Mouse (Mus musculus) 416B (cell line): ENCODE results near the gene App.

Experiments used
- DNase-seq: peaks from one replicate; pipeline ENCODE4 v3.0.0; 2011; ENCODE audit warnings: low read depth

The App gene

DNA sequence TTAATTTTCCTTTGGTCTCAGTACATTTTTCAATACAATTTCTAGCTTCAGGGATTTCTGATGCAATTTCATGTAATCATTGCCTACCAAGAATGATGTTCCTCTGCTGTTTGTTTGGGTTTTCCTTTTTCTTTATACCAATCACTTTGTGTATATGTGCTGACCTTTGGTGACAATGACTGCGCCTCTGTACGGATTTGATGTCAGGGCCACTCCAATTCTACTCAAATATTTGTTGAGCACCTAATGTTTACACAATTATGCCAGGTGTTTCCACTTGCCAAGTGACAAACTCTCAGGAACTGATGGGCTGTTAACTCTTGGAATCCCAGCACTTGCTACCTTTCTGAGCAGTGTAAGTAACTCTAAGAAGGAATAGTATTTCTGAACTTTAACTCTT, 98.2 kb downstream of the App start:
- DNase-seq: no peak

DNA sequence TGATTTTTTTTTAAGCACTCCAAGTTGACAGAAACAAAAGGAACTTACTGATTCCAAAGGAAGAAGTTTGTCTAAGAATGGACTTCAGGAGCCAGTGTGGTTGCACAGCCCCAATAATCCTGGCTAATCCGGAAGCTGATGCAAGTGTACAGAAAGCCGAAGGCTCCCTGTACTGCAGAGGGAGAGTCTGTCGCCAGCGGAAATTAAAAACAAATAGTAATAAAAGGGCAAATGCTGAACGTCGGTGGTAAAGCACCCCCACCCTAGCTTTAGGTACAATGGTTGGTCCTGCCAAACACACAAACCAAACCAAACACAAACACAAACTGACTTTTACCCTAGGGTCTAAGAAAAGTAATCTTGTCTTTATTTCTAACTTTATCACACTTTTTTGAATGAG, 98.7 kb downstream of the App start:
- DNase-seq: no peak

DNA sequence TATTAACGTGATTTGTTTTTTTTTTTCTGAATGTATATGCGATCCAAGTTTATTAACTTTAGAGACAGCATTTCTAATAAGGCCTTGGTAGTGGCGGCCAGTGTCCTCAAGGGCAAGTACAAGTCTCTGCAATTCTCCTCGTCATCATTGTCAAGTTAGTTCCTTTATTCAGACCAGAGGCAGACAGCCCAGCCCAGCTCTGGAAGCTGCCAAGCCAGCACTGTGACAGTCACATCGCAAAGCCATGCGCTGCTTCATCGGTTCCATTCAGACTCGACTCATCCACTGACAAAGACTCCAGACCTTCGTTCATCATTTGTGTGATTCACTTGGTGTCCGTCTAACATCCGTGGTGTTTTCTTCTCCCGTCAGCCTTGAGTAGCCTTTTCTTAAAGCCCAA, 100.9 kb downstream of the App start:
- DNase-seq: no peak

DNA sequence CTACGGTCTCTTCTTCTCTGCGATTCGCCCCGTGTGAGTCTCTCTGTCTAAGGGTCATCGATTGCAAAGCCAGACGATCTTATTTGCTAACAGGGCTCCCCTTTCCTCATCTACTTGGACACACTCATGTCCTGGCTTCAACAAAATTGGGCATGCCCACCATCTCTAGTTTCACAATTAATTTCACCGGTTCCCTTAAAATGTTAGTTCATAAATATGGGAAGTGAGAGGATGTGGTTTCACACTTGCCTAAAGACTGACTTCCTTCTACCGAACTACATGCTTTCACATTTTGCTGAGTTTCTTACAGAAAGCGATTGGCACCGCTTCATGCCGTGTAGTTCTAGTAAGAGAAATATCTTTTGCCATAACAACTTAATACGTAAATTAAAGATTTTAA, 101.8 kb downstream of the App start:
- no peak for DNase-seq

DNA sequence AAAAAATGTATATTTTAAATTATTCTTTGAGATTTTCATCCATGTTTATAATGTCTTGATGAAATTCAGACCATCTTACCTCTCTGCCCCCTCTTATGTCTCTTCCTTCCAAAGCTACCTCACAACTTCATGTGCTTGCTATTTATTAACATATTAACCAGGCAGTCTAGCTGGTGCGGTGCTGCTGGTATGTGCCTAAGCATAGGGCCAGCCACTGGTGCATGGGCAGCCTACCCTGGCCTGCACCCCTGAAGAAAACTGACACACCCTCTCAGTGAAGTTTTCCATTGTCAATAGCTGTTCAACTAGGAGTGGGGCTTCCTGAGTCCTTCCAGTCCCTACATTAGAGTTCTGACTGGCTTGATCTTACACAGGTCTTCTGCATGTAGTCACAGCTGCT, 102.3 kb downstream of the App start:
- DNase-seq: no peak

DNA sequence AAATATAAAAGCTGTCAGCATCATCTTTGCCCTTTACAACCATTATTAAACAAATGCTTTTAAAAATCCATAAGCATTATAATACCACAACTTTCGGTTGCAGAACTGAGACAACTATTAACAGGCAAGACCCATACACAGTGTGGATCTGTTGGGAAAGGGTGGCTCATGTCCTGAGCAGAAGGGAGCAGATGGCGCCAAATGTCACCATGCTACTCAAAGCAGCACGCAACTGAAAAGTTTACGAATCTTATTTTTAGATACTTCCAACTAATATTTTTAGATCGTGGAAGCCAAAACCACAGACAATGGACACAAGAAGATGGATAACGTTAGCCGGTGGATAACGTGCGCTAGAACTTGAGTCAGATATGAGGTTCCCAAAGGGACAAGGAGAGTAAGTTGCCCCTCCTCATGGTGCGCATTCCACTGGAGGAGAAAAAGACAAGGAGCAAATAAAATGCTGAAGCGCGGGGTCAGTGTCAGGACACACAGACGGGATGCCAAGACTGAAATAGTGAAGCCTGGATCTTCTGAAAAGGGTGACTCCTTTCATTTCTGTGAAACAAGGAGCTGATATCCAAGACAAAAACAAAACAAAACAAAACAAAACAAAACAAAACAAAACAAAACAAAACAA, 106.2 kb downstream of the App start:
- DNase-seq: no peak

DNA sequence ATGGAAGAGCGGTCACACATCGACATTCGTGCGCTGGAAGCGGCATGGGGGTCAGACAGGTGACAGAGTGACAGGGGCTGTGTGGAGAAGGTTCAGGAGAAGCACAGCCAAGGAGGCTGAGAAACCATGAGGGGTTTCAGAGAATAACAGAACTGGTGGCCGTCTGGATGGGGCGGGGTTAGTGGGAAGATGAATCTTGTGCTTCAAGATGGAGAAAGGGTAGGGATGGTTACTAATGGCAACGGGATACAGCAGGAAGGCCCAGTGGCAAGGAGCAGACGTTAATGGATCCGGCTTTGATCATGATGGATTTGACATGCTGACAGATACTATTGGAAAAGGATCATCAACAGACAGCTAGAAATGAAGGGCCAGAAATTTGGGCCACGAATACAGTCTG, 107.3 kb downstream of the App start:
- no peak for DNase-seq

DNA sequence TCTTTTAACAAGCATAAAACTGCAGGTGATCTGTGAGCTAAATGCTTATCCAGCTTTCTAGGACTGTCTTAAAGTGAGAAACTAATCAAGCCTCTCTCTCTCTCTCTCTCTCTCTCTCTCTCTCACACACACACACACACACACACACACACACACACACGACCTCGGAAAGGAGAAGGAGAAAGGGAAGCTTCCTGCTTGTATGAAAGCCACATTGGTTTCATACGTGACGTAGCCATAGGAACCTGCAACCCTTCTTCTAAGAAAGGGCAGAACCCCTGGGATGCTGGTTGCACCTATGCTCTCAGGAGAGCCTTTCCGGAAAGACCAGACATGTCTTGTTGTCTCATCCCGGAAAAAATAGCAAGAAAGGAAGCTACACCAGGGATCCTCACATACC, 108.8 kb downstream of the App start:
- no peak for DNase-seq

DNA sequence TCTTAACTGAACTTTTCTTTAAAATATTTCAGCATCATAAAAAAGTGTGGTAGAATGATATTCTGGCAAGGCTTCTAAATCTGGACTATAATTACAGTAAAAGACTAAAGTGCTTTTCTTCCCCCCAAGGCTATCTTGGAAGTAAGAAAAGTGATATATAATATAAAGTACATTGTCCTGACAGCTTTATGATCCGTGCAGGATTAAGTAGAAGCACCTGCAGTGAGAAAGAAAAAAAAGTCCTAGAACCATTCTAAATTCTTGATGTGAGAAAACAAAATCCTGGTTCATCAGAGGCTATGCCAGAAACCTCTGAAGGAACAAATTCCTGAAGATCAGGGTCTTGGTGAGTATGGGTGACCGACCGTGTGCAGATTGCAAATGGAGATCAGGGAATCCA, 110.8 kb downstream of the App start:
- DNase-seq: no peak

DNA sequence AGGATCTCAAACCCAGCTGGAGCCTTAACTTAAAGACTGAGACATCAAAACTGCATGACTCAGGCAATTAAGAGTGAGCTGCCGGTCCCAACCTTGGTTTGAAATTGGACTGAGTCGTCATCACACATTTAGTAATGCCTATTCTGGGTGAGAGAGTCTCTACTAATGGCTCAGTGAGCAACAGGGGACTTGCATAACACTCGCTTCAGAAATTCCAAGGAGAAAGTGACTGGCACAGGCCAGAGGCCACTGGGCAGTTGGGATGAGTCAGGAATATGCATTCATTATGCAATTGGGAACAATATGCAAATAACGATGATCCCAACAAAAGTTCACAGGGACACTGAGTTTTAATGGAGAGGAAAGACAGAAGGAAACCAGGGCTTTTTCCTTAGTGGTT, 111.8 kb downstream of the App start:
- DNase-seq: no peak

DNA sequence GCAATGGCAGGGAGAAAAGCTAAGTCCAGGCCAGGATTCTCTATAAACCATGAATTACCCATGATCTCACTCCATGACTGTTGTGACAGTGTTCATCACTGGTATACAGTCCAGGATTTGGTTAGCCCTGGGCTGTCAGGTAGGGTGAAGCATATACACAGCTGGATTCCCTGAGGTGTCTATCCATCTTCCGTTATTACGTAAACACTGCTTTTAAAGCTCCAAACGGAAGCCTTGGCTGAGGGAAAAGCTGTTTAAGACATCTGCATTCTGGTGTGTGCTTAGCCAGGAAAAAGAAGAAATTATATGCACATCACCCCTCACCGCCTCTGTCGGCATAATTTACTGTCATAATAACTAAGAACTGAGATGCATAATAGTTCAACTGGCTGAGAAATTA, 115.4 kb downstream of the App start:
- no peak for DNase-seq

DNA sequence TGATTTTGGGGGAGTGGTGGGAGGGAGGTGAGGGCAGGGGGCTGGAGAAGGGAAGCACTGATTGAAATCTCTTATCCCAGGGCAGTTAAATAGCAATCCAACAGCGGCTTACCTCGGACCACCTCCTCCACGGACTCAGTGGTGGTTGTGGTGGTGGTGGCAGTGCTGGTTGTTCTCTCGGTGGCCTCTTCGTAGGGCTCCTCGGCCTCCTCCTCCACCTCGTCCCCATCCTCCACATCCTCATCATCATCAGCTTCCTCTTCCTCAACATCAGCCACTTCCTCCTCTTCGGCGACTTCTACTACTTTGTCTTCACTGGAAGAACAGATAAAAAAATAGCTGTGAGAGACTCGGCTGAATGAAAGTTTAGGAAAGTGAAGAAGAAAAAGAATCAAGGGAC, 117.4 kb downstream of the App start:
- DNase-seq: no peak

DNA sequence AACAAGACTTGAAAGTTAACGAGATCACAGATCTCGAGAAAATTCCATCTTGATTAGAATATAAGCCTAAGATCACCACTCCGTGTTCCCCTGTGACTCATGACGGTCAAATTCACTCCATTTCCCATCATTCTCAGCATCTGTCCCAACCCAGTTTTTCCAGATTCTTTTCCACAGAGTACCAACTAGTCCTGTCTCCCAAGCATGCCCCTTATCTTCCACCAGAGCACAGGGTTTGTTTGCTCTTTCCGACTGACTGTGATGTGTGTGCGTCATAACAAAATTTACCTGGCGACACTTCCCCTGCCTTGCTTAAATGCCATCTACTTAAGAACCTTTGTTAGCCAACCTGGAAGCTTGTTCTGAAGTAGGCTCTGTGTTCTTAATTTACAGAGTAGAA, 119.6 kb downstream of the App start:
- no peak for DNase-seq

DNA sequence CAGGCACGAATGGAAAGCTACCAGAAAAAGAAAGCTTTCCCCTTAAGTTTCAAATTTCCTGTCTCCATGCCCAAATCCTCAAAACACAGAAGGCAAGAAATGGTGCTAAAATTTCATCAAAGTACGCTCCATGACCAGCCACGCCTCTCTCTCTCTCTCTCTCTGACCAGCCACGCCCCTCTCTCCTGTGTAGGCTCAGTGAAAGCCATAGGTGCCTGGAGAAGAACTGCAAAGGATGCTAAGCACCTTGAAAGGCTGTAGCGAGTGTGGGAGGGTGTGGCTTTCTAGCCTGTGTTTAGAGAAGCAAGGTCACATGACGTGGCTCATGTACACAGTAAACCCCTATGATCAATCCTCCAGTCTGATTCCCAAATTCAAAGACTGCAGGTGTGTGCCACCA, 126.3 kb downstream of the App start:
- no peak for DNase-seq

DNA sequence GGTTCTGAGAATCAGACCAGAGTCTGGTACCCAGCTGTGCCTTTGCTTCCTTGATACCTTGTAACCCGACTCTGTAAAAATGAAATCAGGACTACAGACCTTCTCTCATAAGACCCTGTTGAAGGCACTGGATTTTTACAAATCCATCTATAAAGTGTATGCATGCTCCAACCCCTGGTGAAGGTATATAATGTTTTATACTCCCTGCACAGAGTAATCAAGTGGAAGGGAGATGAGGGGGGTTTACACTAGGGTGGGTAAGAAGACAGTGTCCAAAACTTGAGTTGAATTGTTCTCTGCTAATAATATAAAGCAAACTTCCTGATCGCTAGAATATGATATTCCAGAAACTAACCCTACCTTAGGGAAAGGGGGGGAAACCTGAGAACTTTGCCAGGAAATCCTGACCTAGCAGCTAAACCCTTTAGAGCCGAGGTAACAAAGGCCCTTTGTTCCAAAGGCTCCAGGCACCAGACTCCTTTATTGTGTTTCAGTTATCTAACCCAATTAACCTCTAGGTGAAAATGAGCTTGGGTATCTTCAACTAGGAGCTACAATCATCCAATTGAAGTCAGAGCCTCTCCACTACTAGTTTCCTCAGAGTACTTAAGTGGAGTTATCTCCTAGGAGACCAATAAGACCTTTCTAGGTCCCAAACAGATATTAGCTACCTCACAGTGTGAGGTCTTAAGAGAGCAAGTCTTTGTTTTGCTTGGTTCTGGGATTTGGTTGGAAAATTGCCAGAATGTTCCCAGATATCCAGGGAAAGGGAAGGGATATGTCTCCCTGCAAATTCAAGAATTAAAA, 132.2 kb downstream of the App start:
- DNase-seq: no peak

DNA sequence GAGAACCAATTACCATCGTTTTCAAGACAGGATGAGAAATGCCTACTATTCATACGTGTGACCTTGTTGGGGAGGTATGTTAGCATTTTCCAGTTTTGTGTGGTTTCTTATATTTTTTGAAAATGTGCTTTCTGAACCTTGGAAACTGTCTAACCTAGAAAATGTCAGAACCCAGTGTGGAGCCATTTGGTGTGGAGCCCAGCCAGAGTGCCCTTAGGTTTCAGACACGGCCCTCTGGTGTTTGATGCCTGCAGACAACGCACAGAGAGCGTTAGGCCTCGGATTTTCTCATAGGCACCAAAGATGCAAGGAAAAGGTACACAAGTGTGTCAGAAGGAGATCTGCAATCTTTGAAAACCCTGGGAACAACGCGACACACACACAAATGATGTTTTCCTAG, 134.8 kb downstream of the App start:
- DNase-seq: no peak

DNA sequence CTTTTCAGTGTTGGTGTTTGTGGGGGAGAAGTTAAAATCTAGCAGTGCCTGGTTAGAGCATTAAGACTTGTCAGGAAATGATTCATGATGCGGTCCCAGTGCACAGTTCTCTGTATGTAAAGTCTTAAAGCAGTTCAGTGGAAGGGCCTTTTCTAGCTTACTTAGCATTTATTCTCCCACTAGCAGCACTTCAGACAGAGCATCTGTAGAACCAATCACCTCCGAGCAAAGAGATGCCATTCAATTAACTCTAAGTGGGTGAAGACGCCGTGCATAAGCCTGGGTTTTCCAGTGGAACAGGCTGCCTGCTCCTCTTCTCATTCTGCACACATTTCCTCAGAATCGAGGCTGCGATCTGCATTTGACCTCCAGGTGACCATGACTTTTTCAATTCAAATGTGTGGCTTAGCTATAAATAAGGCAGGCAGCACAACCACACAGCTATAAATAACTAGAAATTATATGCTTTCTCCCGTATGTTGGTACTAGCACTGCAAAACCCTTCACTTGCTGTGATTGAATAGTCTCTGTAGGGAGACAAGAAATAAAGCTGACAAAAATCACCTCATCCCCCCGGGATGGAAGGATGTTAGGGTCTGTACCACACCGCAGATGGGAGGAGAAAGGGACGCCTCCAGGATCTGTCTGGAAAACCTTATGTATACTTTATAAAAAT, 135.5 kb downstream of the App start:
- DNase-seq: no peak

DNA sequence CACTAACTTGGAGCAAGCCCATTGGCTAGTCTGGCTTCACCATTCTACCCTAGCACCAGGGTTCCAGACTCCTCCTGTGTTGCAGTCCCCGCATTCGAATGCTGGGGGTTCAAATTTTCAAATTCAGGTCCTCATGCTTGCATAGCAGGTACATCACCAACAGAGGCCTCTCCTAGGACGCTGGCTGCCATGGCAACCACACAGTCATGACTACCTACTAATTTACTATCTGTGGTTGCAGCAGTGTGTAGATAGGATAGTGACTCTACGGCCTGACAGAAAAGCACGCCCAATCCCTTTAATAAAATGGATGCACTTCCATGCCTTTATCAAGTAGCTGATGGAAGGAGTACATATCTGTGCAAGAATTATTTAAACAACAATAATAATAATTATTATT, 137.8 kb downstream of the App start:
- DNase-seq: no peak

DNA sequence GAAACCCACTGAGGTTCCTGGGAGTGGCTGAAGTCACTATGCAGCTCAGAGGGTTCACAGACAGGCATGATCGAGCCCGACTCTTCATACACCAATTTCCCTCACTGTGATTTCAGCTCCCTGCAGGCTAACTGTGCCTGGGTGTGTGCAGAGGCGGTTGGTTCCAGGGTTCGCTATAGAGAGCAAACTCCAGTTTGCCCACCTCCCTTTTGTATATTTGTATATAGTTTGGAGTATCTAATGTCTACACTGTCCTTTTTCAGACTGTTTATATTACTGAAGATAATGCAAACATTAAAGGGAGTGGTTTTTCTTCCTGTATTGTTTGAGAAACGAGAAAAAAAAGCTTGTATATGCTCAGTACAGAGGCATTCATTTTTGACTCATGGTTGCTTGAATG, 139.8 kb downstream of the App start:
- no peak for DNase-seq

DNA sequence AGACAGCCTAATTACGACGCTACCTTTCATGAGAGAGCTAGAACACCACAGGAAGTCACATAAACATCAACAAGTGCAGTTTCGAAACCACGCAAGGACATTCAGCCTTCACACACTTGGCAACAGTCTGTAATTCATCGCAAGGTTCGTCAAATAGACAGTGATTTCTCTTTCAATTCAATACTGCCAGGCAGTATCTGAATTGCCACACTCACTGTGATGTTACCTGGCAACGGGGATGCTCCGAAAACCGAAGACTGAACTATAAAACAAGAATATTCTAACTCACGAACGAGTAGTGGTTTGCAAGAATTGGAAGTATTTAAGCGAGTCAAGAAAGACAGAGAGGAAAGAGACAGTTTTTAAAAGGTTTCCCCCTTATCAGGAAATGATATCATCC, 142.8 kb downstream of the App start:
- DNase-seq: no peak

DNA sequence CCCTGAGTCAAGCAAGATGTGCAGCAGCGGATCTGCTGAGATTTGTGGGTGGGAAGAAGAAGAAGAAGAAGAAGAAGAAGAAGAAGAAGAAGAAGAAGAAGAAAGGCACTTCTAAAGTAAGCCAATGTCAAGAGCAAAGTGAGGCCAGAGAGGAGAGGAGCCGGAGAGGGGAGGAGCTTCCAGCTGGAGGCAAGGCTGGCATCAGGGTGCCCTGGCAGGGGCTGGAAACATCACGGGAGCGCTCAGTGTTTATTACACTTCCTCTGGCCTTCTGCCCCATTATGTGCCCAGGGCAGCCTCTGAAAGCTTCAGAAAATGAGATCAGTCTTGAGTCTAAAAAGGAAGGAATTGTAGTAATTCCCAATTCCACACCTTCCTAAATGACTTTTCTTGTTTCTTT, 145.2 kb downstream of the App start:
- DNase-seq: no peak

DNA sequence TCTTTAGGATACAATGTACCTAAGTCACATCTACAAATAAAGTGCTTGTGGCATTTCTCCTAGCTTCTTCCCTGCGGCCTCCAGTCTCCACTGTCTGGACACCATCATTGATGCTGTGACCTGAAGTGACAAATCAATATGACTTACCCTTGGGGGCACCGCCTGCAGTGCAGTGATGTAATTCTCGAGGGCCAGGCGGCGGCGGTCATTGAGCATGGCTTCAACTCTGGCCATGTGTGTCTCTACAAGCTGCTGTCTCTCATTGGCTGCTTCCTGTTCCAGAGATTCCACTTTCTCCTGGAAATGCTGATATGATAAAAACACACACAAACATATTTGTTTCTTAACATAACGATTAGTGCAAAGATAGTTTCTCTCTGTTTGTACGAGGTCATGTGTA, 148.9 kb downstream of the App start:
- no peak for DNase-seq

DNA sequence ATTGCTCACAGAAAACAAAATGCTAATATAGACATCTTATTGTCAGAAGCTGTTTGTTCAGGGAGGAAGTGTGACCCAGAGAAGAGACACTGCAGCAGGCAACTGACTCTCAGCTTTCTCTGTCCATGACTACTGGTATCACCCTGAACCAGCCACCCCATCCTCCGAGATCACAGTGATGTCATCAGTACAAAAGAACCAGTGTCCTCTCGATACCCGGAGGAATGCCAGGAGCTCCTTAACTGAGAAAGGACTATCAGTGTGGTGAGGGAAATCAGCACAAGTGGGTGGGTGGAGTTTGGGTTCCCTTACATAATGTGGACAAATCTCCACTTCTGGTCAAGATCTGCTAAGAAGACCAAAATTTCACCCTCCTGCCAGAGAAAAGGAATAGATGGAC, 150.5 kb downstream of the App start:
- DNase-seq: no peak
